Mouse (Mus musculus): Measurements from ENCODE around the gene Olfr1411. TPM values are rescaled to one million over a fixed set of nuclear protein-coding genes. Genes with fewer than 3 reads are reported as not detected.

Gene Olfr1411
- polyA plus RNA-seq, 1 experiment from 2014 or later = not detected

Other genes starting within 250 kb of the Olfr1411 start
- gene Ndufa10, start 120.6 kb upstream of the Olfr1411 start, polyA plus RNA-seq (2018) = 60.6 to 72.4 TPM (median 71.0 TPM) in 3 replicates
- gene Olfr1416, start 109.3 kb upstream of the Olfr1411 start, polyA plus RNA-seq (2018) = not detected in 3 replicates
- gene Olfr1415, start 98.3 kb upstream of the Olfr1411 start, polyA plus RNA-seq (2018) = not detected in 3 replicates
- gene Olfr1414, start 75.8 kb upstream of the Olfr1411 start, polyA plus RNA-seq (2018) = not detected in 3 replicates
- gene Olfr1413, start 23.1 kb upstream of the Olfr1411 start, polyA plus RNA-seq (2018) = not detected in 3 replicates
- gene Olfr1412, start 8.6 kb upstream of the Olfr1411 start, polyA plus RNA-seq (2018) = not detected in 3 replicates
- not detected in 3 replicates for gene Olfr1410, start 11.4 kb downstream of the Olfr1411 start, polyA plus RNA-seq (2018)
- not detected in 3 replicates for gene Olfr12, start 23.4 kb downstream of the Olfr1411 start, polyA plus RNA-seq (2018)
- 112 to 471 TPM (median 428 TPM) in 3 replicates for gene Cops9, start 47.6 kb downstream of the Olfr1411 start, polyA plus RNA-seq (2018)
- not detected in 3 replicates for gene Otos, start 54.4 kb downstream of the Olfr1411 start, polyA plus RNA-seq (2018)
- gene Gpc1, start 237.2 kb downstream of the Olfr1411 start, polyA plus RNA-seq (2018) = 0.30 to 2.0 TPM (median 0.53 TPM) in 3 replicates